Mouse (Mus musculus) cerebellum, postnatal 4 days (tissue): Measurements from ENCODE around the gene Fam78a.
A peak's percentile ranks its signal among the peaks of the same experiment; 100 is the strongest.

Experiments
- DNase-seq, 2 experiments: peaks; one replicate each; pipeline ENCODE4 v3.0.0; 2022; ENCODE audit warnings: low spot score in 2 of 2, mixed read lengths in 1 of 2

The Fam78a gene

GRCm38 (mm10) chr2:32084111-32084871 lies at the start of gene Fam78a:
Gene Fam78a, minus strand, starts transcription at chr2:32084857.
- DNase-seq: no peak

GRCm38 (mm10) chr2:32134039-32134438 lies 49.4 kb upstream of the Fam78a start:
- peak; percentile 66 to 89 for DNase-seq

- DNase-seq: peak in 1 of 2 experiments; percentile 55
These were observed 47.9 kb upstream of the Fam78a start for GRCm38 (mm10) chr2:32132567-32132992.

GRCm38 (mm10) chr2:32131866-32132566 lies 47.4 kb upstream of the Fam78a start:
- no peak for DNase-seq

GRCm38 (mm10) chr2:32131205-32131834 lies 46.7 kb upstream of the Fam78a start:
- DNase-seq: no peak

- peak; percentile 41 to 54 for DNase-seq
These were observed 45.8 kb upstream of the Fam78a start for GRCm38 (mm10) chr2:32130435-32130834.

- DNase-seq: no peak
These were observed 44.9 kb upstream of the Fam78a start for GRCm38 (mm10) chr2:32129383-32130074.

- no peak for DNase-seq
These were observed 43.8 kb upstream of the Fam78a start for GRCm38 (mm10) chr2:32128536-32128841.

GRCm38 (mm10) chr2:32127653-32128535 lies 43.2 kb upstream of the Fam78a start:
- no peak for DNase-seq

GRCm38 (mm10) chr2:32121785-32122184 lies 37.1 kb upstream of the Fam78a start:
- no peak for DNase-seq

- DNase-seq: no peak
These were observed 36.5 kb upstream of the Fam78a start for GRCm38 (mm10) chr2:32121150-32121549.

- no peak for DNase-seq
These were observed 35.4 kb upstream of the Fam78a start for GRCm38 (mm10) chr2:32119802-32120750.

- no peak for DNase-seq
These were observed 31.2 kb upstream of the Fam78a start for GRCm38 (mm10) chr2:32115851-32116268.

GRCm38 (mm10) chr2:32112548-32112947 lies 27.9 kb upstream of the Fam78a start:
- no peak for DNase-seq

- no peak for DNase-seq
These were observed 26.6 kb upstream of the Fam78a start for GRCm38 (mm10) chr2:32111268-32111667.

- DNase-seq: no peak
These were observed 21.3 kb upstream of the Fam78a start for GRCm38 (mm10) chr2:32105930-32106329.

- no peak for DNase-seq
These were observed 20.7 kb upstream of the Fam78a start for GRCm38 (mm10) chr2:32105117-32105913.

GRCm38 (mm10) chr2:32104122-32104521 lies 19.5 kb upstream of the Fam78a start:
- DNase-seq: no peak

- DNase-seq: no peak
These were observed 18.9 kb upstream of the Fam78a start for GRCm38 (mm10) chr2:32103557-32103956.
